Comparison of ENCODE assay signal across 37 mouse cellular contexts in genomic region chr4:134391636-134392035, GRCm38 (mm10). TPM values are rescaled to one million over a fixed set of nuclear protein-coding genes. Genes with fewer than 3 reads are reported as not detected.
"Had no signal": no experiment of that assay in that cellular context is flagged by ENCODE, and none has a peak within 500 bp of the region (broad histone marks: within the 10 kb centered on the region; RNA-seq: fewer than 3 reads in every experiment).

No protein-coding gene starts in this region.

- H3K27me3 ChIP-seq: heart, embryonic 12.5 days; heart, embryonic 13.5 days; heart, embryonic 15.5 days; hindbrain, embryonic 12.5 days; hindbrain, embryonic 13.5 days; hindbrain, embryonic 15.5 days; intestine, embryonic 15.5 days; kidney, embryonic 15.5 days had no signal

- H3K9ac ChIP-seq: heart, embryonic 12.5 days; heart, embryonic 13.5 days; heart, embryonic 15.5 days; hindbrain, embryonic 12.5 days; hindbrain, embryonic 13.5 days; hindbrain, embryonic 14.5 days; hindbrain, embryonic 15.5 days; intestine, embryonic 15.5 days; kidney, embryonic 15.5 days had no signal

- H3K27ac ChIP-seq: heart, embryonic 13.5 days; heart, embryonic 15.5 days; hindbrain, embryonic 10.5 days; hindbrain, embryonic 12.5 days; hindbrain, embryonic 13.5 days; hindbrain, embryonic 14.5 days; hindbrain, embryonic 15.5 days; hindbrain, postnatal 0 days; intestine, embryonic 15.5 days; kidney, embryonic 15.5 days; kidney, postnatal 0 days; layer of hippocampus, adult 2 months; left cerebral cortex, adult 2 months had no signal

- H3K9me3 ChIP-seq: heart, embryonic 12.5 days; heart, embryonic 15.5 days; hindbrain, embryonic 12.5 days; hindbrain, embryonic 13.5 days; hindbrain, embryonic 15.5 days; intestine, embryonic 15.5 days; kidney, embryonic 15.5 days had no signal

- H3K36me3 ChIP-seq: heart, embryonic 12.5 days; heart, embryonic 13.5 days; heart, embryonic 15.5 days; hindbrain, embryonic 10.5 days; hindbrain, embryonic 12.5 days; hindbrain, embryonic 13.5 days; hindbrain, embryonic 15.5 days; intestine, embryonic 15.5 days; kidney, embryonic 15.5 days had no signal

- H3K4me2 ChIP-seq: heart, embryonic 11.5 days; heart, embryonic 15.5 days; hindbrain, embryonic 12.5 days; hindbrain, embryonic 13.5 days; hindbrain, embryonic 14.5 days; hindbrain, embryonic 15.5 days; intestine, embryonic 15.5 days; kidney, embryonic 15.5 days had no signal

- ATAC-seq: hindbrain, postnatal 0 days; inflammation-experienced regulatory T-cells, adult 6 months; intestine, embryonic 15.5 days; intestine, embryonic 16.5 days; intestine, postnatal 0 days had no signal

- DNase-seq: heart, postnatal 10 days; heart, postnatal 14 days; heart, postnatal 36 days; heart, postnatal 4 days; kidney, adult 11 months; kidney, adult 18-20 months; kidney, adult 2 months; kidney, adult 8-10 months; kidney, adult 9 months; kidney, postnatal 10 days; kidney, postnatal 14 days; kidney, postnatal 36 days; kidney, postnatal 4 days; layer of hippocampus, adult 9-11 months; layer of hippocampus, postnatal 36 days had no signal

- H3K4me1 ChIP-seq: intestine, embryonic 15.5 days had no signal

- H3K4me3 ChIP-seq: heart, embryonic 12.5 days; heart, embryonic 13.5 days; heart, embryonic 15.5 days; hindbrain, embryonic 12.5 days; hindbrain, embryonic 13.5 days; hindbrain, embryonic 15.5 days; intestine, embryonic 15.5 days; kidney, embryonic 15.5 days; layer of hippocampus, adult 2 months; left cerebral cortex, adult 2 months had no signal

RNA-seq across cellular contexts. Expression of gene Slc30a2, which starts 48.7 kb away (rescaled TPM):
- total RNA-seq: hematopoietic stem cell, adult 5-6 weeks; hindbrain, postnatal 0 days; layer of hippocampus, adult 2 months; layer of hippocampus, postnatal 10 days; layer of hippocampus, postnatal 14 days; layer of hippocampus, postnatal 36 days; left cerebral cortex, adult 2 months had no signal
- polyA plus RNA-seq: hindbrain, embryonic 11.5 days; hindbrain, embryonic 12.5 days; hindbrain, embryonic 13.5 days had no signal
